Mouse (Mus musculus) neural tube, embryonic 14.5 days (tissue): Measurements from ENCODE around the gene Iqcn. TPM values are rescaled to one million over a fixed set of nuclear protein-coding genes. Genes with fewer than 3 reads are reported as not detected.
A peak's percentile ranks its signal among the peaks of the same experiment; 100 is the strongest.

Source experiments
- ATAC-seq: fragments of 200-750 bp; cut with Nextera tagmentation; 2 replicates; pipeline ENCODE4 v1.8.0; 2017; ENCODE audit warnings: low read depth, mild to moderate bottlenecking, moderate TSS enrichment, moderate library complexity
- H3K27ac ChIP-seq: fragments of 300-500 bp; sonication (generic); 2 replicates; pipeline ENCODE4 v1.5.1; 2014; ENCODE audit warnings: low read depth, mild to moderate bottlenecking, control low read depth, low read length, moderate library complexity, mixed read lengths
- H3K27me3 ChIP-seq: fragments of 300-500 bp; sonication (generic); 2 replicates; pipeline ENCODE4 v1.6.1; 2014; ENCODE audit warnings: low read length; ENCODE audit not compliant: control insufficient read depth, insufficient read depth
- H3K36me3 ChIP-seq: fragments of 300-500 bp; sonication (generic); 2 replicates; pipeline ENCODE4 v1.6.1; 2014; ENCODE audit warnings: low read length, mixed read lengths; ENCODE audit not compliant: control insufficient read depth, insufficient read depth
- H3K4me1 ChIP-seq: fragments of 300-500 bp; sonication (generic); 2 replicates; pipeline ENCODE4 v1.6.1; 2014; ENCODE audit warnings: low read length; ENCODE audit not compliant: control insufficient read depth, insufficient read depth
- H3K4me2 ChIP-seq: fragments of 300-500 bp; sonication (generic); 2 replicates; pipeline ENCODE4 v1.6.1; 2014; ENCODE audit warnings: mild to moderate bottlenecking, low read depth, low read length, control low read depth
- H3K4me3 ChIP-seq: fragments of 300-500 bp; sonication (generic); 2 replicates; pipeline ENCODE4 v1.5.1; 2014; ENCODE audit warnings: low read depth, low read length, control low read depth, mixed read lengths
- H3K9ac ChIP-seq: fragments of 300-500 bp; sonication (generic); replicated peaks from 2 replicates; pipeline ENCODE4 v1.6.1; 2014; ENCODE audit warnings: low read depth, mild to moderate bottlenecking, control low read depth, low read length, mixed read lengths
- H3K9me3 ChIP-seq: fragments of 300-500 bp; sonication (generic); 2 replicates; pipeline ENCODE4 v1.6.1; 2016; ENCODE audit warnings: low read length; ENCODE audit not compliant: control insufficient read depth
- WGBS: fragments of 180-500 bp; shearing (Covaris S2); extraction: QIAGEN DNeasy Blood & Tissue Kit; methylation state at CpG from one replicate; pipeline ENCODE4 v1.1.7; 2014; 5-methylcytosine and 5-hydroxymethylcytosine counted together
- polyA plus RNA-seq: library from polyadenylated mRNA; unstranded; fragments of >200 nt; fragmentation: Nextera tagmentation; extraction: Ambion mirVana; gene quantifications from 2 replicates; pipeline ENCODE4 v1.2.1, GENCODE M21; 2014

Gene Iqcn
- polyA plus RNA-seq, result 0.13 TPM in 1 of 2 replicates, not detected in the other

- no peak within 1 kb of the TSS for H3K9ac ChIP-seq
- peak within 1 kb of the TSS; percentile 90 for H3K4me2 ChIP-seq
- WGBS, result 92% methylated on average over 3 of the region's 3 CpGs
- H3K27me3 ChIP-seq, result no peaks in the 10 kb centered on the region
- no peak within 1 kb of the TSS for H3K27ac ChIP-seq
- no peak within 1 kb of the TSS for H3K4me3 ChIP-seq
- ATAC-seq, result no peak
- peaks cover 21% of the 10 kb centered on the region for H3K4me1 ChIP-seq
- H3K9me3 ChIP-seq, result no peaks in the 10 kb centered on the region
- no peaks in the 10 kb centered on the region for H3K36me3 ChIP-seq
These were observed at the start of gene Iqcn for GRCm38 (mm10) chr8:70703287-70703686. Gene Iqcn, plus strand, starts transcription at chr8:70703457.

- H3K36me3 ChIP-seq, result no peaks in the 10 kb centered on the region
- H3K9ac ChIP-seq, result no peak overlapping the region
- no peak overlapping the region for H3K4me2 ChIP-seq
- no peaks in the 10 kb centered on the region for H3K27me3 ChIP-seq
- no peaks in the 10 kb centered on the region for H3K9me3 ChIP-seq
- WGBS, result 76% methylated on average over 1 of the region's 1 CpGs
- no peak for ATAC-seq
- no peak overlapping the region for H3K4me3 ChIP-seq
- no peak overlapping the region for H3K27ac ChIP-seq
- peaks cover 20% of the 10 kb centered on the region for H3K4me1 ChIP-seq
These were observed 49.1 kb upstream of the Iqcn start for GRCm38 (mm10) chr8:70654121-70654520.

- no peak overlapping the region for H3K4me3 ChIP-seq
- no peak overlapping the region for H3K4me2 ChIP-seq
- no peaks in the 10 kb centered on the region for H3K9me3 ChIP-seq
- no peaks in the 10 kb centered on the region for H3K27me3 ChIP-seq
- H3K27ac ChIP-seq, result peak overlapping the region; percentile 80
- peaks cover 17% of the 10 kb centered on the region; the same call in 1 of the 2 replicates for H3K4me1 ChIP-seq
- no peak overlapping the region for H3K9ac ChIP-seq
- H3K36me3 ChIP-seq, result no peaks in the 10 kb centered on the region
- ATAC-seq, result no peak
- 21% methylated on average over 2 of the region's 2 CpGs for WGBS
These were observed 47.8 kb upstream of the Iqcn start for GRCm38 (mm10) chr8:70655469-70655868.

- H3K4me1 ChIP-seq, result peaks cover 17% of the 10 kb centered on the region; the same call in 1 of the 2 replicates
- no peaks in the 10 kb centered on the region for H3K9me3 ChIP-seq
- peak overlapping the region; percentile 11; the same call in 1 of the 2 replicates for H3K9ac ChIP-seq
- H3K4me2 ChIP-seq, result no peak overlapping the region; the same call in 1 of the 2 replicates
- no peaks in the 10 kb centered on the region for H3K36me3 ChIP-seq
- no peaks in the 10 kb centered on the region for H3K27me3 ChIP-seq
- peak overlapping the region; percentile 80 for H3K27ac ChIP-seq
- ATAC-seq, result peak; percentile 23
- no peak overlapping the region for H3K4me3 ChIP-seq
- 11% methylated on average over 13 of the region's 13 CpGs for WGBS
These were observed 47.0 kb upstream of the Iqcn start for GRCm38 (mm10) chr8:70656193-70656790.

- H3K4me2 ChIP-seq, result peak overlapping the region; percentile 91
- no peaks in the 10 kb centered on the region for H3K27me3 ChIP-seq
- ATAC-seq, result no peak
- no peak overlapping the region for H3K9ac ChIP-seq
- H3K4me1 ChIP-seq, result peaks cover 17% of the 10 kb centered on the region; the same call in 1 of the 2 replicates
- H3K36me3 ChIP-seq, result no peaks in the 10 kb centered on the region
- peak overlapping the region; percentile 80 for H3K27ac ChIP-seq
- H3K9me3 ChIP-seq, result no peaks in the 10 kb centered on the region
- WGBS, result 88% methylated on average over 3 of the region's 3 CpGs
- peak overlapping the region; percentile 73 for H3K4me3 ChIP-seq
These were observed 46.0 kb upstream of the Iqcn start for GRCm38 (mm10) chr8:70657214-70657613.

GRCm38 (mm10) chr8:70657739-70658138 lies 45.5 kb upstream of the Iqcn start:
- no peak overlapping the region; the same call in 1 of the 2 replicates for H3K9ac ChIP-seq
- H3K4me3 ChIP-seq, result peak overlapping the region; percentile 73

GRCm38 (mm10) chr8:70658897-70659603 lies 44.2 kb upstream of the Iqcn start:
- H3K4me2 ChIP-seq, result peak overlapping the region; percentile 91
- peak overlapping the region; percentile 73 for H3K4me3 ChIP-seq
- no peaks in the 10 kb centered on the region for H3K9me3 ChIP-seq
- peak overlapping the region; percentile 80 for H3K9ac ChIP-seq
- peak; percentile 36 for ATAC-seq
- no peaks in the 10 kb centered on the region for H3K27me3 ChIP-seq
- peaks cover 17% of the 10 kb centered on the region; the same call in 1 of the 2 replicates for H3K4me1 ChIP-seq
- under 1% methylated on average over 31 of the region's 31 CpGs for WGBS
- H3K27ac ChIP-seq, result peak overlapping the region; percentile 62
- H3K36me3 ChIP-seq, result no peaks in the 10 kb centered on the region

More at GRCm38 (mm10) chr8:70657739-70658138, 45.5 kb upstream of the Iqcn start:
- no peaks in the 10 kb centered on the region for H3K27me3 ChIP-seq
- H3K27ac ChIP-seq, result peak overlapping the region; percentile 80
- H3K4me1 ChIP-seq, result peaks cover 17% of the 10 kb centered on the region; the same call in 1 of the 2 replicates
- H3K9me3 ChIP-seq, result no peaks in the 10 kb centered on the region
- no peak for ATAC-seq
- peak overlapping the region; percentile 91 for H3K4me2 ChIP-seq
- no peaks in the 10 kb centered on the region for H3K36me3 ChIP-seq
- WGBS, result 39% methylated on average over 2 of the region's 2 CpGs

- under 1% methylated on average over 36 of the region's 44 CpGs for WGBS
- ATAC-seq, result peak; percentile 88
- Histone ChIP-seq H3K9ac (peak overlapping the region; percentile 80), H3K9me3 (no peaks in the 10 kb centered on the region), H3K4me2 (peak overlapping the region; percentile 91), H3K36me3 (no peaks in the 10 kb centered on the region), H3K27me3 (no peaks in the 10 kb centered on the region), H3K27ac (peak overlapping the region; percentile 62), H3K4me3 (peak overlapping the region; percentile 73), H3K4me1 (peaks cover 17% of the 10 kb centered on the region; the same call in 1 of the 2 replicates)
These were observed 43.5 kb upstream of the Iqcn start for GRCm38 (mm10) chr8:70659604-70660272.
